Mouse (Mus musculus) midbrain, embryonic 16.5 days (tissue): ENCODE data around the gene Gm21985. TPM values are rescaled to one million over a fixed set of nuclear protein-coding genes. Genes with fewer than 3 reads are reported as not detected.
"Not testable (repeated sequence)": the region's sequence is repeated elsewhere in the genome, so short reads cannot be mapped to it uniquely, and the experiment has no call there.

ENCODE experiments used
- ATAC-seq: fragments of 200-750 bp; cut with Nextera tagmentation; 2 replicates; pipeline ENCODE4 v1.8.0; 2017; ENCODE audit warnings: moderate TSS enrichment
- H3K27ac ChIP-seq: fragments of 300-500 bp; sonication (generic); 2 replicates; pipeline ENCODE4 v1.5.1; 2014; ENCODE audit warnings: mild to moderate bottlenecking, low read length, mixed read lengths
- H3K27me3 ChIP-seq: fragments of 300-500 bp; sonication (generic); 2 replicates; pipeline ENCODE4 v1.6.1; 2014; ENCODE audit warnings: low read depth, low read length, mixed read lengths; ENCODE audit not compliant: control insufficient read depth, insufficient read depth
- H3K36me3 ChIP-seq: fragments of 300-500 bp; sonication (generic); 2 replicates; pipeline ENCODE4 v1.6.1; 2014; ENCODE audit warnings: mild to moderate bottlenecking, low read length, moderate library complexity, mixed read lengths; ENCODE audit not compliant: control insufficient read depth, insufficient read depth
- H3K4me1 ChIP-seq: fragments of 300-500 bp; sonication (generic); 2 replicates; pipeline ENCODE4 v1.6.1; 2014; ENCODE audit warnings: mild to moderate bottlenecking, low read length, mixed read lengths; ENCODE audit not compliant: control insufficient read depth, insufficient read depth
- H3K4me2 ChIP-seq: fragments of 300-500 bp; sonication (generic); 2 replicates; pipeline ENCODE4 v1.6.1; 2014; ENCODE audit warnings: mild to moderate bottlenecking, low read length, mixed read lengths
- H3K4me3 ChIP-seq: fragments of 300-500 bp; sonication (generic); 2 replicates; pipeline ENCODE4 v1.5.1; 2014; ENCODE audit warnings: low read depth, mild to moderate bottlenecking, low read length, moderate library complexity, mixed read lengths
- H3K9ac ChIP-seq: fragments of 300-500 bp; sonication (generic); 2 replicates; pipeline ENCODE4 v1.6.1; 2014; ENCODE audit warnings: low read depth, low read length, mixed read lengths
- H3K9me3 ChIP-seq: fragments of 300-500 bp; sonication (generic); replicated peaks from 2 replicates; pipeline ENCODE4 v1.6.1; 2014; ENCODE audit warnings: mild to moderate bottlenecking, low read length, mixed read lengths; ENCODE audit not compliant: control insufficient read depth, poor library complexity, severe bottlenecking
- WGBS: fragments of 180-500 bp; shearing (Covaris S2); extraction: QIAGEN DNeasy Blood & Tissue Kit; methylation state at CpG from one replicate; pipeline ENCODE4 v1.1.7; 2014; 5-methylcytosine and 5-hydroxymethylcytosine counted together
- polyA plus RNA-seq: library from polyadenylated mRNA; unstranded; fragments of >200 nt; fragmentation: Nextera tagmentation; extraction: Ambion mirVana; gene quantifications from 2 replicates; pipeline ENCODE4 v1.2.1, GENCODE M21; 2015

Gene Gm21985
- polyA plus RNA-seq, 1 experiment from 2014 or later: 0.08 TPM

GRCm38 (mm10) chr2:112391346-112392000, 125.4 kb downstream of the Gm21985 start:
- H3K9ac ChIP-seq: no peak overlapping the region
- no peak for ATAC-seq
- H3K27me3 ChIP-seq: no peaks in the 10 kb centered on the region
- H3K27ac ChIP-seq: no peak overlapping the region
- WGBS: 96% methylated on average over 4 of the region's 4 CpGs
- H3K4me2 ChIP-seq: no peak overlapping the region
- no peaks in the 10 kb centered on the region for H3K9me3 ChIP-seq
- H3K4me1 ChIP-seq: peaks cover 3% of the 10 kb centered on the region; the same call in 1 of the 2 replicates
- H3K4me3 ChIP-seq: no peak overlapping the region
- H3K36me3 ChIP-seq: no peaks in the 10 kb centered on the region

- ATAC-seq: no peak
- H3K4me2 ChIP-seq: no peak overlapping the region
- WGBS: 92% methylated on average over 1 of the region's 1 CpGs
- H3K9me3 ChIP-seq: no peaks in the 10 kb centered on the region
- H3K27me3 ChIP-seq: no peaks in the 10 kb centered on the region
- H3K9ac ChIP-seq: no peak overlapping the region
- peaks cover 3% of the 10 kb centered on the region; the same call in 1 of the 2 replicates for H3K4me1 ChIP-seq
- no peaks in the 10 kb centered on the region for H3K36me3 ChIP-seq
- H3K4me3 ChIP-seq: no peak overlapping the region
- H3K27ac ChIP-seq: no peak overlapping the region
Measured at GRCm38 (mm10) chr2:112392689-112393088, 126.6 kb downstream of the Gm21985 start.

DNA sequence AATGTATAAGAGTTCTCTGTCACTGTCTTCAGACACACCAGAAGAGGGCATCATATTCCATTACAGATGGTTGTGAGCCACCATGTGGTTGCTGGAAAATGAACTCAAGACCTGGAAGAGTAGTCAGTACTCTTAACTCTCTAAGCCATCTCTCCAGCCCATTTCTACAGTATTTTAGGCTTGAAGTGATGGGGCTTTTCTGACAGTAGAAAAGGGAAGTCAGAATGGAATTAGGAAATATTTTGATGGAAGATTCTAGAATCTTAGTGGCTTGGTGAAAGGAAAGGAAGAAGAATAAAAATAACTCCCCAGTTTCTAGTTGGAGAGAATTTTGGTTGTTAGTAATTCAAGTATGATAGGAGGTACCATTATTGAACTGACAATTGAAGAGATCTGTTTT, 127.8 kb downstream of the Gm21985 start:
- no peak for ATAC-seq
- H3K27ac ChIP-seq: no peak overlapping the region
- no peaks in the 10 kb centered on the region for H3K36me3 ChIP-seq
- no peaks in the 10 kb centered on the region for H3K27me3 ChIP-seq
- H3K4me1 ChIP-seq: peaks cover 3% of the 10 kb centered on the region; the same call in 1 of the 2 replicates
- no peak overlapping the region for H3K9ac ChIP-seq
- H3K9me3 ChIP-seq: no peaks in the 10 kb centered on the region
- H3K4me3 ChIP-seq: no peak overlapping the region
- no peak overlapping the region for H3K4me2 ChIP-seq

GRCm38 (mm10) chr2:112396649-112397048, 130.5 kb downstream of the Gm21985 start:
- Histone ChIP-seq H3K4me3 (no peak overlapping the region), H3K9me3 (no peaks in the 10 kb centered on the region), H3K4me2 (no peak overlapping the region), H3K4me1 (no peaks in the 10 kb centered on the region), H3K27ac (no peak overlapping the region), H3K27me3 (no peaks in the 10 kb centered on the region), H3K36me3 (no peaks in the 10 kb centered on the region), H3K9ac (no peak overlapping the region)
- WGBS: 86% methylated on average over 1 of the region's 1 CpGs
- no peak for ATAC-seq

GRCm38 (mm10) chr2:112407030-112407429, 140.9 kb downstream of the Gm21985 start:
- no peaks in the 10 kb centered on the region for H3K4me1 ChIP-seq
- WGBS: 94% methylated on average over 3 of the region's 3 CpGs
- H3K27ac ChIP-seq: no peak overlapping the region
- no peak overlapping the region for H3K4me3 ChIP-seq
- H3K4me2 ChIP-seq: no peak overlapping the region
- H3K36me3 ChIP-seq: peaks cover 14% of the 10 kb centered on the region
- no peak overlapping the region for H3K9ac ChIP-seq
- H3K9me3 ChIP-seq: no peaks in the 10 kb centered on the region
- ATAC-seq: no peak
- H3K27me3 ChIP-seq: no peaks in the 10 kb centered on the region

DNA sequence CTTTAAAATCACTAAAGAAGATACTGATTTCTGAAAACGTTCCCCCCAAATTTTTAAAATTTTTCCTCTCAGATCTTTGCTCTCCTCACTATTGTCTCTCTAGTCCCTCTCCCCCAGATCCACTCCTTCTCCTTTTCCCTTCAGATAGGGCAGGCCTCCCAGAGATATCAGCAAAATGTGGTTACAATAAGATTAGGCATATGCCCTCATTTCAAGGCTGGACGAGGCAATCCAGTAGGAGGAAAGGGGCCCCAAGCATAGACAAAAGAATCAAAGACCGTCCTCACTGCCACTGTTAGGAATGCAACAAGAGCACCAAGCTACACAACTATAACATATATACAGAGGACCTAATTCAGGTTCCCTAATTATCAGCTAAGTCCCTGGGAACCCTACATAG, 159.2 kb downstream of the Gm21985 start:
- Histone ChIP-seq H3K9me3 (no peaks in the 10 kb centered on the region), H3K4me1 (no peaks in the 10 kb centered on the region), H3K36me3 (no peaks in the 10 kb centered on the region), H3K4me2 (no peak overlapping the region), H3K9ac (no peak overlapping the region), H3K27ac (no peak overlapping the region), H3K27me3 (no peaks in the 10 kb centered on the region), H3K4me3 (no peak overlapping the region)
- WGBS: 82% methylated on average over 3 of the region's 3 CpGs
- ATAC-seq: no peak

DNA sequence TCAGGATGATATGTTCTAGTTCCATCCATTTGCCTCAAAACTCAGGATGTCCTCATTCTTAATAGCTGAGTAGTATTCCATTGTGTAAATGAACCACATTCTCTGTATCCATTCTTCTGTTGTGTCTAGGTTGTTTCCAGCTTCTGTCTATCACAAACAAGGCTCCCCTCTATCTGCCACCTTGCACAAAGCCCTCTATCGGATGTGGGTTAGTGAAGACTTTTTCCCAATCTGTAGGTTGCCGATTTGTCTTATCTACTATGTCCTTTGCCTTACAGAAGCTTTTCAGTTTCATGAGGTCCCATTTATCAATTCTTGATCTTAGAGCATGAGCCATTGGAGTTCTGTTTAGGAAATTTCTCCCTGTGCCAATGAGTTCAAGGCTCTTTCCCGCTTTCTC, 162.4 kb downstream of the Gm21985 start:
- ATAC-seq: not testable (repeated sequence)

GRCm38 (mm10) chr2:112429665-112430064, 163.6 kb downstream of the Gm21985 start:
- H3K27me3 ChIP-seq: no peaks in the 10 kb centered on the region
- H3K9me3 ChIP-seq: no peaks in the 10 kb centered on the region
- H3K9ac ChIP-seq: no peak overlapping the region
- no peak overlapping the region for H3K4me2 ChIP-seq
- H3K27ac ChIP-seq: no peak overlapping the region
- WGBS: 93% methylated on average over 4 of the region's 4 CpGs
- no peak overlapping the region for H3K4me3 ChIP-seq
- H3K36me3 ChIP-seq: no peaks in the 10 kb centered on the region
- no peaks in the 10 kb centered on the region for H3K4me1 ChIP-seq
- ATAC-seq: no peak

More for the DNA sequence above, 162.4 kb downstream of the Gm21985 start:
- not testable (repeated sequence) for H3K27ac ChIP-seq, H3K36me3 ChIP-seq, H3K9ac ChIP-seq, H3K27me3 ChIP-seq, H3K4me1 ChIP-seq, H3K9me3 ChIP-seq, H3K4me2 ChIP-seq, H3K4me3 ChIP-seq
- WGBS: 91% methylated on average over 3 of the region's 3 CpGs

DNA sequence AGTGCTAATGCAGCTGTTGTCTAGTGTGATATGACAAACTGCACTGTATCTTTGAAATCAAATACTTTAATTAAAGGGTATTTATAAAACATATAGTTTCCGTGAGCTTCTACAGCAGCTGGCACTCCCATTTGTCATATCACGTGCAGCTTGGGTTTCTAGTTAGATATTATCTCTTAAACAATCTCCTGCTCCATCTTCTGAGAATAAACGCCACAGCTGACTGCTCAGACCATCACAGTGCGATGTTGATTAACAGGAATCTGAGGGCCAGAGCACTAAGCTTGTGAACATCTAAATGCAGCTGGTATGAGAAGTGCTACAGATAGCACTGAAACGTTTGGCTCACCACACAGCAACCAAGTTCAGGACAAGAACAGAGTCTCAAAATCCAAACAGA, 164.3 kb downstream of the Gm21985 start:
- no peaks in the 10 kb centered on the region for H3K27me3 ChIP-seq
- H3K9me3 ChIP-seq: no peaks in the 10 kb centered on the region
- H3K4me2 ChIP-seq: no peak overlapping the region
- no peak overlapping the region for H3K9ac ChIP-seq
- no peak overlapping the region for H3K27ac ChIP-seq
- no peak for ATAC-seq
- no peak overlapping the region for H3K4me3 ChIP-seq
- H3K4me1 ChIP-seq: no peaks in the 10 kb centered on the region
- WGBS: 84% methylated on average over 5 of the region's 5 CpGs
- no peaks in the 10 kb centered on the region for H3K36me3 ChIP-seq
